ENCODE assay signal across 10 mouse cellular contexts in the genomic region with DNA sequence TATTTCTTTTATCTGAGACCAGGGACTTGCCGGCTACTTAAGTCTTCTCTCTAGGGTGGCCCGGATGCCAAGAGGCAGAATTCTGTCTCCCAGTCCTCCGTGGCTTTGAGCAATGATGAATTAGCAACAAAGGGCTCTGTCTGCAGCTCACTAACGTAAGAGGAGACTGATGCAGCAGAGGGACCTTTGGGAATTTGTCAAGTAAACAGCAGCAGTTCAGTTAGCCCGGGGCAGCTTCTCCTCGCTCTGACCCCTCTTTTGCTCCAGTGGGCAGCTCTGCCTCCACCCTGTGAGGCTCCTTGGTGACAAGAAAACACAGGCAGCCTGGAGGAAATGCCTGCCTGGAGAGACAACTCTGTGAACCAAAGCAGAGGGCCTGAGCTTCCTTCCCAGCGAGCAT. TPM values are rescaled to one million over a fixed set of nuclear protein-coding genes. Genes with fewer than 3 reads are reported as not detected.
A peak's percentile ranks its signal among the peaks of the same experiment; 100 is the strongest.
DNase-seq lines count a peak whose midpoint lies in the region; ATAC-seq and TF ChIP-seq lines count a peak whose summit lies in the region.
"Had no signal": no experiment of that assay in that cellular context is flagged by ENCODE, and none has a peak within 500 bp of the region (broad histone marks: within the 10 kb centered on the region; RNA-seq: fewer than 3 reads in every experiment).

No protein-coding gene starts in this region.

- 14% methylated on average over 7 of the region's 7 CpGs for WGBS in heart, embryonic 13.5 days
- 17% methylated on average over 7 of the region's 7 CpGs for WGBS in hindbrain, embryonic 10.5 days
- 7% methylated on average over 7 of the region's 7 CpGs for WGBS in midbrain, embryonic 16.5 days

- no peaks in the 10 kb centered on the region for H3K36me3 ChIP-seq in heart, embryonic 13.5 days
- no peaks in the 10 kb centered on the region for H3K36me3 ChIP-seq in hindbrain, embryonic 10.5 days
- H3K36me3 ChIP-seq in midbrain, embryonic 16.5 days (ENCODE audit: control insufficient read depth, insufficient read depth, low read length), result no peaks in the 10 kb centered on the region
- H3K36me3 ChIP-seq: liver, embryonic 12.5 days had no signal

- H3K4me3 ChIP-seq in heart, embryonic 13.5 days, result no peak overlapping the region
- H3K4me3 ChIP-seq in hindbrain, embryonic 10.5 days, result no peak overlapping the region
- no peak overlapping the region for H3K4me3 ChIP-seq in midbrain, embryonic 16.5 days (ENCODE audit: low read depth, low read length)
- H3K4me3 ChIP-seq: liver, embryonic 12.5 days had no signal

- H3K4me1 ChIP-seq in heart, embryonic 13.5 days, result peaks cover 13% of the 10 kb centered on the region
- peaks cover 42% of the 10 kb centered on the region for H3K4me1 ChIP-seq in hindbrain, embryonic 10.5 days (replicated peaks)
- H3K4me1 ChIP-seq in midbrain, embryonic 16.5 days (ENCODE audit: control insufficient read depth, insufficient read depth, low read length), result peaks cover 8% of the 10 kb centered on the region
- H3K4me1 ChIP-seq: liver, embryonic 12.5 days had no signal

- no peak for DNase-seq in heart, adult 11 months
- peak; percentile 35 for DNase-seq in brain, embryonic 14.5 days (ENCODE audit: low read depth)
- DNase-seq in hindbrain, embryonic 10.5 days (ENCODE audit: low spot score), result peak; percentile 40
- DNase-seq in layer of hippocampus, adult 9-10 months (ENCODE audit: low spot score), result no peak

- H3K9me3 ChIP-seq in heart, embryonic 13.5 days, result no peaks in the 10 kb centered on the region
- H3K9me3 ChIP-seq in hindbrain, embryonic 10.5 days, result no peaks in the 10 kb centered on the region
- no peaks in the 10 kb centered on the region for H3K9me3 ChIP-seq in midbrain, embryonic 16.5 days (replicated peaks; ENCODE audit: control insufficient read depth, low read length, poor library complexity, severe bottlenecking)
- H3K9me3 ChIP-seq: liver, embryonic 12.5 days had no signal

- H3K27me3 ChIP-seq in heart, embryonic 13.5 days (replicated peaks), result peaks cover 7% of the 10 kb centered on the region; the same call in 1 of the 2 replicates
- H3K27me3 ChIP-seq in hindbrain, embryonic 10.5 days (ENCODE audit: insufficient read depth, poor library complexity, severe bottlenecking), result no peaks in the 10 kb centered on the region
- no peaks in the 10 kb centered on the region for H3K27me3 ChIP-seq in midbrain, embryonic 16.5 days (ENCODE audit: control insufficient read depth, insufficient read depth, low read depth, low read length)
- H3K27me3 ChIP-seq: liver, embryonic 12.5 days had no signal

- no peak for TF ChIP-seq CTCF in brain, embryonic 14.5 days (IDR thresholded peaks at IDR 0.05; ENCODE audit: borderline replicate concordance, extremely low read depth, insufficient read depth, insufficient read length)

- peak overlapping the region; percentile 25; the same call in 1 of the 2 replicates for H3K4me2 ChIP-seq in heart, embryonic 13.5 days
- no peak overlapping the region for H3K4me2 ChIP-seq in midbrain, embryonic 16.5 days (ENCODE audit: low read length)
- H3K4me2 ChIP-seq: liver, embryonic 12.5 days had no signal

- no peak for TF ChIP-seq POLR2A in brain, embryonic 14.5 days (IDR thresholded peaks at IDR 0.05; ENCODE audit: borderline replicate concordance, extremely low read depth, insufficient read depth, insufficient read length, poor library complexity, severe bottlenecking)

- ATAC-seq in heart, embryonic 13.5 days (ENCODE audit: extremely low read depth, insufficient number of reproducible peaks, low FRiP score, low TSS enrichment), result no peak
- peak; percentile 29; the same call in 1 of the 2 replicates for ATAC-seq in midbrain, embryonic 16.5 days
- no peak for ATAC-seq in CD4-positive, CD25-positive, alpha-beta regulatory T cell, adult 4 months
- ATAC-seq in granulocyte monocyte progenitor cell, adult 5-6 weeks (replicated peaks; ENCODE audit: poor library complexity, severe bottlenecking), result no peak
- ATAC-seq: intestine, postnatal 0 days; liver, embryonic 12.5 days had no signal

- no peak overlapping the region for H3K27ac ChIP-seq in heart, embryonic 13.5 days (replicated peaks)
- peak overlapping the region; percentile 59 for H3K27ac ChIP-seq in hindbrain, embryonic 10.5 days
- H3K27ac ChIP-seq in midbrain, embryonic 16.5 days (ENCODE audit: low read length), result no peak overlapping the region
- H3K27ac ChIP-seq: liver, embryonic 12.5 days had no signal

- H3K9ac ChIP-seq in heart, embryonic 13.5 days, result 0 out of 2 replicates have a peak overlapping the region, but pooled peaks have one; percentile 14
- no peak overlapping the region; the same call in 1 of the 2 replicates for H3K9ac ChIP-seq in midbrain, embryonic 16.5 days (ENCODE audit: low read depth, low read length)
- H3K9ac ChIP-seq: liver, embryonic 12.5 days had no signal

RNA-seq across cellular contexts. Expression of a gene that starts 26.4 kb away (rescaled TPM):
- 0.05 and 0.18 TPM in 2 replicates for polyA plus RNA-seq in heart, embryonic 13.5 days (2015; fragmentation: Nextera tagmentation; extraction: Ambion mirVana)
- 0.05 and 0.06 TPM in 2 replicates for polyA plus RNA-seq in brain, embryonic 14.5 days (2012; rRNA removed)
- not detected in 2 replicates for polyA plus RNA-seq in hindbrain, embryonic 10.5 days (2016; fragmentation: Nextera tagmentation; extraction: Ambion mirVana)
- 0.07 and 0.10 TPM in 2 replicates for polyA plus RNA-seq in midbrain, embryonic 16.5 days (2015; fragmentation: Nextera tagmentation; extraction: Ambion mirVana)
- 10 to 100 TPM; 14.8 to 22.6 TPM for polyA plus RNA-seq in CD4-positive, CD25-positive, alpha-beta regulatory T cell, adult 4 months (2017; shearing (Covaris generic))
- total RNA-seq in granulocyte monocyte progenitor cell, adult 5-6 weeks (2014; fragmentation: Nextera tagmentation), result not detected in 2 replicates
- 0.26 and 0.36 TPM in 2 replicates for total RNA-seq in granulocyte monocyte progenitor cell, adult 5-6 weeks (2017)
- polyA plus RNA-seq: liver, embryonic 12.5 days had no signal

Comparison
In these comparisons a context has a peak if more than half of its experiments do, and no peak if none do; other contexts are left out.
1. DNase-seq: peak in brain, embryonic 14.5 days (single experiment) and hindbrain, embryonic 10.5 days (single experiment); none in heart, adult 11 months (single experiment) and layer of hippocampus, adult 9-10 months (single experiment).
2. RNA of a gene that starts 26.4 kb away (polyA plus RNA-seq): 14.8 to 22.6 TPM in CD4-positive, CD25-positive, alpha-beta regulatory T cell, adult 4 months; 0.07 to 0.10 TPM in midbrain, embryonic 16.5 days, 0.05 to 0.06 TPM in brain, embryonic 14.5 days, 0.05 to 0.18 TPM in heart, embryonic 13.5 days and not detected in hindbrain, embryonic 10.5 days; every median in the first group is over 10 times any median in the second.